Mouse (Mus musculus) G1E (cell line): ENCODE results near the gene Fkbp8.

Source experiments
- CTCF ChIP-seq: IDR thresholded peaks from 2 replicates; pipeline ENCODE4 v1.5.1; 2012; ENCODE audit warnings: low read depth, low read length, inconsistent platforms, mixed read lengths
- GATA1 ChIP-seq: IDR thresholded peaks from 2 replicates; pipeline ENCODE4 v1.6.1; 2012; ENCODE audit warnings: borderline replicate concordance, low read length, inconsistent platforms, mixed read lengths
- TAL1 ChIP-seq: conservative IDR thresholded peaks from 2 replicates; pipeline ENCODE4 v1.6.1; 2012; ENCODE audit warnings: low read depth, low read length, inconsistent platforms, mixed read lengths

DNA sequence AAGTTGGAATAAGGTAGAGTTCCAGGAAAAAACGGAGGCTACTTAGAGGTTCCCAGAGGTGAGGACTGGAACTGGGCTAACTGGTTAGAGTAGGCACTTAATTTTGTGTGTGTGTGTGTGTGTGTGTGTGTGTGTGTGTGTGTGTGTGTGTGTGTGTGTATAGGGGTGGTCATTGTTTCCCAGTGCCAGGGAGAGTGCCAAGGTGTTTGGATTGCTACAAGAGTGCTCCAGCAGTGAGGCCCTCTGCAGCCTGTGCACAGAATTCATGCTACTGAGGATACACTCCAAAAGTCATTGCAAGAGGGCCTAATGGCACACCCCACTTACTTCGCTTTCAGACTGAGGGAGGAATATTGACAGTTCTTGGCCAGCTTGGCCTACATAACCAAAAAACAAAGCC lies 44.6 kb upstream of the Fkbp8 start:
- no peak for TF ChIP-seq CTCF
- no peak for TF ChIP-seq GATA1
- TF ChIP-seq TAL1 = no peak
